Mouse (Mus musculus) erythroid progenitor cell, adult 5-6 weeks (primary cell): ENCODE measurements around the gene Gm7849. TPM values are rescaled to one million over a fixed set of nuclear protein-coding genes. Genes with fewer than 3 reads are reported as not detected.
"Not testable (repeated sequence)": the region's sequence is repeated elsewhere in the genome, so short reads cannot be mapped to it uniquely, and the experiment has no call there.

Source experiments
- ATAC-seq: replicated peaks from 2 replicates; pipeline ENCODE4 v1.8.0; 2016; ENCODE audit warnings: moderate number of reproducible peaks, mild to moderate bottlenecking, moderate TSS enrichment, inconsistent platforms; ENCODE audit not compliant: poor library complexity, low FRiP score, severe bottlenecking
- total RNA-seq, 2 experiments: library from RNA; stranded (forward) in 1 of 2; stranded (reverse) in 1 of 2; fragments of 150-400 nt in 1 of 2; fragments of 186-747, 209-891 nt in 1 of 2; gene quantifications; 2 replicates each; pipeline versions ENCODE4 v1.2.3 to v1.2.4; 2015 to 2017; ENCODE audit warnings: low replicate concordance in 2 of 2

Gene Gm7849
- total RNA-seq (2015; ENCODE audit: low replicate concordance) (not detected in 2 replicates), total RNA-seq (2017; ENCODE audit: low replicate concordance) (not detected in 2 replicates)

DNA sequence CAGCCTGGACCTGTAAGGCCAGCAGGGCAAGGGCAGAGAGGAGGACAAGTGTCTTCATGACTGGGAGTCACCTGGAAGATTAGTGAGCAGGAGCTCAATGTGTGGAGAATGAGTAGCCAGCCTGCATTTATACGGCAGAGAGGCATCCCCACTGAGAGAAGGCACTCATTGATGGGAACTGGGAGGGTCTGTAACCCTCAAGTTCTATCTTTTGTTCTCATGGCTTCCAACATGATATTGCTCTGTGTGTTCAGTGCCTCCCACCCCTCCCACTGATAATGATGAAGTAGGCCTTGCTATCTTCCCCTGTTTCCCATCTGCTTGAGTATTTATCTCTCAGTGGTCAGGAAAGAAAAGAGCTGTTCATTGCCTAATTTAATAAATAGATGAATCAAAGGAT lies at the start of gene Gm7849:
TSS of gene Gm7849 (minus strand) at position 101 of the 400 bp plus-strand sequence.
- not testable (repeated sequence) for ATAC-seq

DNA sequence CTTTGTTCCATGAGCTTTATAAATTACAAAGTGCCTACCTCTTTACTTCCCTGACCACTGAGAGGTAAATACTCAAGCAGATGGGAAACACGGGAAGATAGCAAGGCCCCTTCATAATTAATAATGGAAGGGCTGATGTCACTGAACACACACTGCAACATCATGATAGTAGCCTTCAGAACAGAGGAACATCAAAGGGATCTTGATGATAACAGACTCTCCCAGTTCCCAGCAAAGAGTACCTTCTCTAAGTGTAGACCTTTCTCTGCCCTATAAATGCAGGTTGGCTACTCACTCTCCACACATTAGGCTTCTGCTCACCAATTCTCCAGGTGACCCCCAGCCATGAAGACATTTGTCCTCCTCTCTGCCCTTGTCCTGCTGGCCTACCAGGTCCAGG lies 29.2 kb downstream of the Gm7849 start, which contains the start of gene Defa36:
TSS of gene Defa36 (plus strand) at position 301 of the 400 bp plus-strand sequence.
- ATAC-seq, result not testable (repeated sequence)

Other genes starting within 250 kb of the Gm7849 start
- gene Gm15292, start 206.8 kb downstream of the Gm7849 start, total RNA-seq (2015; ENCODE audit: low replicate concordance), result not detected in 2 replicates
- gene Gm15292, start 206.8 kb downstream of the Gm7849 start, total RNA-seq (2017; ENCODE audit: low replicate concordance), result not detected in 2 replicates
- gene Defa27, start 141.0 kb downstream of the Gm7849 start, total RNA-seq (2015; ENCODE audit: low replicate concordance), result not detected in 2 replicates
- not detected in 2 replicates for gene Defa27, start 141.0 kb downstream of the Gm7849 start, total RNA-seq (2017; ENCODE audit: low replicate concordance)
- not detected in 2 replicates for gene Defa29, start 129.5 kb downstream of the Gm7849 start, total RNA-seq (2015; ENCODE audit: low replicate concordance)
- not detected in 2 replicates for gene Defa29, start 129.5 kb downstream of the Gm7849 start, total RNA-seq (2017; ENCODE audit: low replicate concordance)
- gene Defa2, start 78.0 kb downstream of the Gm7849 start, total RNA-seq (2015; ENCODE audit: low replicate concordance), result not detected in 2 replicates
- not detected in 2 replicates for gene Defa2, start 78.0 kb downstream of the Gm7849 start, total RNA-seq (2017; ENCODE audit: low replicate concordance)
- gene Defa33, start 64.7 kb downstream of the Gm7849 start, total RNA-seq (2015; ENCODE audit: low replicate concordance), result not detected in 2 replicates
- gene Defa33, start 64.7 kb downstream of the Gm7849 start, total RNA-seq (2017; ENCODE audit: low replicate concordance), result not detected in 2 replicates
- not detected in 2 replicates for gene Defa36, start 29.1 kb downstream of the Gm7849 start, total RNA-seq (2015; ENCODE audit: low replicate concordance)
- not detected in 2 replicates for gene Defa36, start 29.1 kb downstream of the Gm7849 start, total RNA-seq (2017; ENCODE audit: low replicate concordance)
- gene Defa20, start 52.7 kb upstream of the Gm7849 start, total RNA-seq (2015; ENCODE audit: low replicate concordance), result not detected in 2 replicates
- gene Defa20, start 52.7 kb upstream of the Gm7849 start, total RNA-seq (2017; ENCODE audit: low replicate concordance), result not detected in 2 replicates
- not detected in 2 replicates for gene Defa32, start 72.5 kb upstream of the Gm7849 start, total RNA-seq (2015; ENCODE audit: low replicate concordance)
- gene Defa32, start 72.5 kb upstream of the Gm7849 start, total RNA-seq (2017; ENCODE audit: low replicate concordance), result not detected in 2 replicates
- gene Defa37, start 108.8 kb upstream of the Gm7849 start, total RNA-seq (2015; ENCODE audit: low replicate concordance), result not detected in 2 replicates
- gene Defa37, start 108.8 kb upstream of the Gm7849 start, total RNA-seq (2017; ENCODE audit: low replicate concordance), result not detected in 2 replicates
- not detected in 2 replicates for gene Defa28, start 126.4 kb upstream of the Gm7849 start, total RNA-seq (2015; ENCODE audit: low replicate concordance)
- gene Defa28, start 126.4 kb upstream of the Gm7849 start, total RNA-seq (2017; ENCODE audit: low replicate concordance), result not detected in 2 replicates
- gene Gm7861, start 137.9 kb upstream of the Gm7849 start, total RNA-seq (2015; ENCODE audit: low replicate concordance), result not detected in 2 replicates
- gene Gm7861, start 137.9 kb upstream of the Gm7849 start, total RNA-seq (2017; ENCODE audit: low replicate concordance), result not detected in 2 replicates
- not detected in 2 replicates for gene Defa26, start 161.6 kb upstream of the Gm7849 start, total RNA-seq (2015; ENCODE audit: low replicate concordance)
- gene Defa26, start 161.6 kb upstream of the Gm7849 start, total RNA-seq (2017; ENCODE audit: low replicate concordance), result not detected in 2 replicates
- gene Defa17, start 199.2 kb upstream of the Gm7849 start, total RNA-seq (2015; ENCODE audit: low replicate concordance), result not detected in 2 replicates
- gene Defa17, start 199.2 kb upstream of the Gm7849 start, total RNA-seq (2017; ENCODE audit: low replicate concordance), result not detected in 2 replicates
- not detected in 2 replicates for gene Defa34, start 209.2 kb upstream of the Gm7849 start, total RNA-seq (2015; ENCODE audit: low replicate concordance)
- not detected in 2 replicates for gene Defa34, start 209.2 kb upstream of the Gm7849 start, total RNA-seq (2017; ENCODE audit: low replicate concordance)
- gene AY761184, start 247.1 kb upstream of the Gm7849 start, total RNA-seq (2015; ENCODE audit: low replicate concordance), result not detected in 2 replicates
- not detected in 2 replicates for gene AY761184, start 247.1 kb upstream of the Gm7849 start, total RNA-seq (2017; ENCODE audit: low replicate concordance)